Mouse (Mus musculus) ovary, postnatal 36 days (tissue): Measurements from ENCODE around the gene Tatdn3.
A peak's percentile ranks its signal among the peaks of the same experiment; 100 is the strongest.

Source experiments
- DNase-seq: peaks from one replicate; pipeline ENCODE4 v3.0.0; 2022; ENCODE audit warnings: low spot score, mixed read lengths

Gene Tatdn3

GRCm38 (mm10) chr1:191062781-191063485 lies at the start of gene Tatdn3, which contains the start of gene Nsl1:
Tatdn3 (minus strand) TSS chr1:191062932.
Nsl1 (plus strand) TSS chr1:191063012.
- DNase-seq = peak; percentile 91

GRCm38 (mm10) chr1:191111146-191111545 lies 48.4 kb upstream of the Tatdn3 start:
- no peak for DNase-seq

GRCm38 (mm10) chr1:191109907-191110306 lies 47.2 kb upstream of the Tatdn3 start:
- DNase-seq = no peak

GRCm38 (mm10) chr1:191107306-191107705 lies 44.6 kb upstream of the Tatdn3 start:
- no peak for DNase-seq

GRCm38 (mm10) chr1:191105246-191105645 lies 42.5 kb upstream of the Tatdn3 start:
- no peak for DNase-seq

GRCm38 (mm10) chr1:191102730-191103370 lies 40.1 kb upstream of the Tatdn3 start:
- DNase-seq = no peak

GRCm38 (mm10) chr1:191099772-191100291 lies 37.1 kb upstream of the Tatdn3 start:
- no peak for DNase-seq

- no peak for DNase-seq
These were observed 36.4 kb upstream of the Tatdn3 start for GRCm38 (mm10) chr1:191099114-191099513.

GRCm38 (mm10) chr1:191097802-191098747 lies 35.3 kb upstream of the Tatdn3 start, which contains the start of gene Batf3:
Batf3 (plus strand) TSS chr1:191097847.
- peak; percentile 47 for DNase-seq

GRCm38 (mm10) chr1:191096871-191097681 lies 34.3 kb upstream of the Tatdn3 start:
- no peak for DNase-seq

GRCm38 (mm10) chr1:191095019-191095418 lies 32.3 kb upstream of the Tatdn3 start:
- DNase-seq = no peak

- DNase-seq = no peak
These were observed 30.8 kb upstream of the Tatdn3 start for GRCm38 (mm10) chr1:191093578-191093977.

GRCm38 (mm10) chr1:191092050-191092449 lies 29.3 kb upstream of the Tatdn3 start:
- DNase-seq = no peak

- no peak for DNase-seq
These were observed 26.6 kb upstream of the Tatdn3 start for GRCm38 (mm10) chr1:191089355-191089754.

GRCm38 (mm10) chr1:191087955-191088354 lies 25.2 kb upstream of the Tatdn3 start:
- DNase-seq = no peak

- DNase-seq = no peak
These were observed 24.2 kb upstream of the Tatdn3 start for GRCm38 (mm10) chr1:191086960-191087359.

GRCm38 (mm10) chr1:191086304-191086878 lies 23.7 kb upstream of the Tatdn3 start:
- no peak for DNase-seq

GRCm38 (mm10) chr1:191085597-191085996 lies 22.9 kb upstream of the Tatdn3 start:
- no peak for DNase-seq

- no peak for DNase-seq
These were observed 22.3 kb upstream of the Tatdn3 start for GRCm38 (mm10) chr1:191084951-191085559.

GRCm38 (mm10) chr1:191083230-191083629 lies 20.5 kb upstream of the Tatdn3 start:
- no peak for DNase-seq
